Mouse (Mus musculus) thymus, adult 2 months (tissue): ENCODE data around the gene Ahnak.

Experiments
- CTCF ChIP-seq: fragments of 200-500 bp; IDR thresholded peaks from 2 replicates; pipeline ENCODE4 v1.5.1; 2012; ENCODE audit warnings: mild to moderate bottlenecking, control low read depth, low read length, moderate library complexity, borderline replicate concordance; ENCODE audit not compliant: control insufficient read depth, poor library complexity, insufficient read depth; ENCODE audit errors: extremely low read depth
- POLR2A ChIP-seq: fragments of 200-500 bp; IDR thresholded peaks from 2 replicates; pipeline ENCODE4 v1.6.1; 2012; ENCODE audit warnings: mild to moderate bottlenecking, low read length, control low read depth, moderate library complexity; ENCODE audit not compliant: control insufficient read depth, poor library complexity, insufficient read depth; ENCODE audit errors: extremely low read depth

DNA sequence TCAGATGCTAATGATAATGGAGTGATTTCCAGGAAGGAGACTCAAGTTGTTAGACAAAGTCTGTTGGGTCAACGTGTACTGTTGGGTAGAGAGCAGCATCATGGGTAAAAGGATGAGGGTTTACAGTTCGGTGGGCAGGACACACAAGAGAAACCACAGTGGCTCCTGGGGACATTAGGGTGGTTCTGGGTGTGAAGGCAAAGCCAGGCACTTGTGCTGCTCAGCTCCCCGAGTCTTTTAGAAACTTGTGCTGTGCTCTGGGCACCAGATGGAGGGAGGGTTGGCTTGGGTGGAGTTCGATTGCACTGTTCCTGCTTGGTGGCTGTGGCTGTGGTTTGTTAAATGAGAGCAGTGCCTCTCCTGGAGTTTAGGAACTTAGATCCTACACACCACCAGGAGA, 114.9 kb downstream of the Ahnak start:
- TF ChIP-seq CTCF, result no peak
- TF ChIP-seq POLR2A, result no peak
